Mouse (Mus musculus) retina, postnatal 1 day (tissue): ENCODE data around the gene Agbl2.
A peak's percentile ranks its signal among the peaks of the same experiment; 100 is the strongest.

Source experiments
- DNase-seq: peaks from one replicate; pipeline ENCODE4 v3.0.0-alpha.2; 2012

Gene Agbl2

DNA sequence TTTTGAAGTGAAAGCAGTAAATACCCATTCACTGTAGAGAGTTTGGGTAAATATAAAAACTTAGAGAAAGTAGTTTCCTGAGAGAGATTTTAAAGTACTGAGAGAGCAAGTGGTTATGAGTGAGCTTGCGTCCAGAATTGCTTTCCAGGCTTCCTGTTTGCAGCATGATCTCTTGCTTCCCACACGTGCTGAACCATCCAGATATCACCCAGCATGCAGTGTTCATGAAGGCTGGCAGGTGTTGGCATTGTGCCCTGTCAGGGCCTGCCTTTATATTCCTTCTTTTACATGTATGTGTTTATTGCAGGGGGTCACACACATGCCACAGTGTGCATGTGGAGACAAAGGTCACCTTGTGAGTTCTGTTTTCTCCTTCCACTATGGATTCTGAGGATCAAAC lies 92.7 kb downstream of the Agbl2 start:
- DNase-seq, result no peak

DNA sequence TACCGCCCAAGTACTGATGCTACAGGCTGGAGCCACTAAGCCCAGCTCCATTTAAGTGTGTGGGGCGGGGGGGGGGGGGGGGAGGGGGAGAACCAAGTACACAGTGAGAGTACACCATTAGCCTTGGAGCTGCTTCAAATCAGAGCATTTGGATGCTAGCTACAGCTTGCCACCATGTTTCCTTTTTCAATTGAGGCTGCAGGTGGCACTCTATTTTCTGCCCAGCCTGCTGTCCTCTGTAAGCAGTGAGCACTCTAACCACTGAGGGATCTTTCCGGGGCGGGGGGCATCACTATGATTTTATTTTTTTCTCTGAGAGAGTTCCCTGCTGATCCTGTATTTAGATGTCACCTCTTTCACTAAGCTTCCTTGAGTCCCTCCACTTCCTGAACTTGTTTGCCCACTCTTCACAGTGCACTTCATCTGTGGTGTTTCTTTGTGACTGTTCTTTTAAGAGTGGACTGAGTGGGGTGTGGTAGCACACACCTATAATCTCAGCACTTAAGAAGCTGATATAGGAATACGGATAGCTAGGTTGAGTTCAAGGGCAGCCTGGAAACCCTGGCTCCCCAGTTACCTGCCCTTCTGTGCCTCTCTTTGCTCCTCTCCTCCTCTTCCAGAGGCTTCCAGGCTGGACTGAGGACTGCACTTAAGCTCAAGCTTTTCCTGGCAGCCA lies 95.2 kb downstream of the Agbl2 start:
- no peak for DNase-seq

DNA sequence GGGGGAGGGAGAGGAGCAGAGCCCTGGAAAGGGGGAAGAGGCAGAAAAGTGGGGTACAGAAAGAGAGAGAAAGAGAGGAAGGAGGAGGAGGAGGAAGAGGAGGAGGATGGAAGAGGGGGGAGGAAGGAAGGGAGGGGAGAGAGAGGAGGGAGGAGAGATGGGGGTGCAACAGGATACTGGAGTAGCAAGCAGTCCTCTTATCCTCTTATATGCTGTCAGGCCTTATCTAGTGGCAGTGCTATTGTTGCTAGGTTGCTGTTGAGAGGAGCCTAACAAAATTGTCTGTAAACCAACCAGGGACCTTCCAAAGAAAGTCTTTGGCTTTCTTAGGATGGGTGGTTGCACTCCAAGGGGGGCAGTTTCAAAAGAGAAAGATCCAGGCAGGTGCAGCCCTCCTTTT lies 96.9 kb downstream of the Agbl2 start:
- no peak for DNase-seq

DNA sequence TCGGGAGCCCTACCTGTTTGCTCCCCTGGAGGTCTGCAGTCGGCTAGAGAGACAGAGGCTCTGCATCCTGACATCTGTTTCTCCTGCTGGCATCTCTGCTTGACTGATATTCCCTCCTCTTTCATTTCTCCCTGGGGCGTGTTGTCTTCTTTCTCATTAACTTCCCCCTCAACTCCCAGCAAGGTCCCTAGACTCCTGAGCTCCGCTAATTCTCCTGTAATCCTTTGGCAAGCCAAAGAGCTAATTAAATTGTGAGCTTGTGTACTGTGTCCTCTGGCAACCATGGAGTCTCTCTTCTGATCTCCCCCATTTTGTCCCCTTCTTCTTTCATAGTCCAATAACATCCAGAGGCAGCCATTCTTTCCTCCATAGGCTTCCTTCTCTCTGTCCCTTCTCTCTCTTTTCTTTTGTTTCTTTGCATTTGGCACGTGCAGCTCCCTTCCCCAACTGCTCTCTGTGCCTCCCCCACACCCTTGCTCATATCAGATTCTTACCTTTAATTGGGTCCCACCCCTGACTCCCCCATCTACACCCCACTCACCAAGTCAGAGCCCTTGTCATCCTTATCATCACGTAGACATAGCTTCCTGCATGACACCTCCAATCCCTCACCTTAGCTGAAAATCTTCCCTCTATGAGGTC lies 97.7 kb downstream of the Agbl2 start:
- peak; percentile 64 for DNase-seq

DNA sequence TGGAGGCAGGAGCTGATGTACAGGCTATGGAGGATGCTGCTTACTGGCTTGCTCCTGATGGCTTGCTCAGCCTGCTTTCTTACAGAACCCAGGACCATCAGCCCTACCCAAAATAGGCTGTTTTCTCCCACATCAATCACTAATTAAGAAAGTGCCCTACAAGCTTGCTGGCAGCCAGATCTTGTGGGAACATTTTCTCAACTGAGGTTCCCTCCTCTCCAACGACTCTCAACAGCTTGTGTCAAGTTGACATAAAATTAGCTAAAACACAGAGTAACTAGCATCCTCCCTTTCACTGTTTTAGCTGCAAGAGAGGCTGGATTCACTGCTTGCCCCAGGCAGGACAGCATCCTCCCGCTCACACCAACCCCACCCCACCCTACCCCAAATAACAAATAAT lies 99.3 kb downstream of the Agbl2 start:
- DNase-seq, result no peak
